Mouse (Mus musculus) splenic B cell, adult 2 months (primary cell): Measurements from ENCODE around the gene Kdm8.

Experiments used
- DNase-seq: peaks from one replicate; pipeline ENCODE4 v3.0.0-alpha.2; 2011; ENCODE audit warnings: low read depth, low spot score
- H3K27me3 ChIP-seq: 2 replicates; pipeline ENCODE4 v1.6.1; 2012; ENCODE audit warnings: mild to moderate bottlenecking, low read length, moderate library complexity, mixed read lengths; ENCODE audit not compliant: control insufficient read depth, poor library complexity, insufficient read depth, severe bottlenecking
- H3K36me3 ChIP-seq: 2 replicates; pipeline ENCODE4 v1.6.1; 2012; ENCODE audit warnings: mild to moderate bottlenecking, low read length, moderate library complexity, mixed read lengths; ENCODE audit not compliant: control insufficient read depth, poor library complexity, insufficient read depth, severe bottlenecking

The Kdm8 gene

GRCm38 (mm10) chr7:125503374-125504092 is 59.1 kb downstream of the Kdm8 start:
- no peaks in the 10 kb centered on the region for H3K27me3 ChIP-seq
- DNase-seq = no peak
- no peaks in the 10 kb centered on the region for H3K36me3 ChIP-seq

- no peak for DNase-seq
- Histone ChIP-seq H3K27me3 (no peaks in the 10 kb centered on the region), H3K36me3 (no peaks in the 10 kb centered on the region)
Observed at GRCm38 (mm10) chr7:125504618-125505017, 60.1 kb downstream of the Kdm8 start.

- no peaks in the 10 kb centered on the region for H3K27me3 ChIP-seq
- H3K36me3 ChIP-seq = no peaks in the 10 kb centered on the region
- DNase-seq = no peak
Observed at GRCm38 (mm10) chr7:125505568-125505967, 61.1 kb downstream of the Kdm8 start.

- H3K36me3 ChIP-seq = no peaks in the 10 kb centered on the region
- DNase-seq = no peak
- no peaks in the 10 kb centered on the region for H3K27me3 ChIP-seq
Observed at GRCm38 (mm10) chr7:125507279-125507678, 62.8 kb downstream of the Kdm8 start.

GRCm38 (mm10) chr7:125511432-125511831 is 67.0 kb downstream of the Kdm8 start:
- peak; percentile 59 for DNase-seq
- H3K36me3 ChIP-seq = no peaks in the 10 kb centered on the region
- no peaks in the 10 kb centered on the region for H3K27me3 ChIP-seq

GRCm38 (mm10) chr7:125511852-125512251 is 67.4 kb downstream of the Kdm8 start:
- DNase-seq = no peak
- no peaks in the 10 kb centered on the region for H3K36me3 ChIP-seq
- H3K27me3 ChIP-seq = no peaks in the 10 kb centered on the region
